Mouse (Mus musculus) myocyte (in vitro differentiated cells): ENCODE results near the gene Phldb3. TPM values are rescaled to one million over a fixed set of nuclear protein-coding genes. Genes with fewer than 3 reads are reported as not detected.
"Not testable (repeated sequence)": the region's sequence is repeated elsewhere in the genome, so short reads cannot be mapped to it uniquely, and the experiment has no call there.

Experiments
- H3K27me3 ChIP-seq: one replicate; pipeline ENCODE4 v1.6.1; 2011; ENCODE audit not compliant: control insufficient read depth, insufficient read depth, insufficient read length
- H3K36me3 ChIP-seq: one replicate; pipeline ENCODE4 v1.6.1; 2011; ENCODE audit not compliant: control insufficient read depth, insufficient read depth
- H3K4me2 ChIP-seq: one replicate; pipeline ENCODE4 v1.6.1; 2011; ENCODE audit warnings: low read depth, control low read depth
- H3K4me3 ChIP-seq: one replicate; pipeline ENCODE4 v1.5.1; 2011; ENCODE audit warnings: mild to moderate bottlenecking, control low read depth, moderate library complexity
- H3K79me2 ChIP-seq: one replicate; pipeline ENCODE4 v1.6.1; 2011; ENCODE audit not compliant: control insufficient read depth, insufficient read depth
- H3ac ChIP-seq: one replicate; pipeline ENCODE4 v1.6.1; 2011; ENCODE audit not compliant: control insufficient read depth, insufficient read length
- CEBPB ChIP-seq: IDR thresholded peaks from 2 replicates; pipeline ENCODE4 v1.6.1; 2011; ENCODE audit warnings: mild to moderate bottlenecking, moderate library complexity; ENCODE audit not compliant: poor library complexity, insufficient read depth, severe bottlenecking
- E2F4 ChIP-seq: IDR thresholded peaks from one replicate; pipeline ENCODE4 v1.6.1; 2011; ENCODE audit warnings: mild to moderate bottlenecking, control low read depth, moderate library complexity; ENCODE audit not compliant: insufficient read depth
- MAX ChIP-seq: IDR thresholded peaks from one replicate; pipeline ENCODE4 v1.6.1; 2011; ENCODE audit warnings: low read depth, mild to moderate bottlenecking, control low read depth
- MYOD1 ChIP-seq, 3 experiments: IDR thresholded peaks; one replicate each; pipeline ENCODE4 v1.6.1; 2011; ENCODE audit warnings: control low read depth in 2 of 3, low read depth in 2 of 3, mild to moderate bottlenecking in 2 of 3, moderate library complexity in 1 of 3; ENCODE audit not compliant: insufficient read length in 2 of 3, control insufficient read depth in 1 of 3
- MYOG ChIP-seq, 3 experiments: IDR thresholded peaks; one replicate each; pipeline ENCODE4 v1.6.1; 2011; ENCODE audit warnings: control low read depth in 2 of 3, low read depth in 2 of 3, mild to moderate bottlenecking in 2 of 3; ENCODE audit not compliant: insufficient read length in 2 of 3, control insufficient read depth in 1 of 3, insufficient read depth in 1 of 3
- POLR2A ChIP-seq: IDR thresholded peaks from one replicate; pipeline ENCODE4 v1.6.1; 2011; ENCODE audit warnings: low read depth, mild to moderate bottlenecking, control low read depth, moderate library complexity; ENCODE audit not compliant: insufficient read length
- POLR2AphosphoS2 ChIP-seq: IDR thresholded peaks from one replicate; pipeline ENCODE4 v1.6.1; 2011; ENCODE audit warnings: low read depth, control low read depth; ENCODE audit not compliant: insufficient read length
- REST ChIP-seq: IDR thresholded peaks from one replicate; pipeline ENCODE4 v1.6.1; 2011; ENCODE audit warnings: mild to moderate bottlenecking, control low read depth, moderate library complexity; ENCODE audit not compliant: insufficient read depth, insufficient read length
- SRF ChIP-seq: IDR thresholded peaks from one replicate; pipeline ENCODE4 v1.6.1; 2011; ENCODE audit warnings: low read depth; ENCODE audit not compliant: control insufficient read depth, insufficient read length
- TCF12 ChIP-seq: IDR thresholded peaks from one replicate; pipeline ENCODE4 v1.6.1; 2011; ENCODE audit warnings: mild to moderate bottlenecking, control low read depth; ENCODE audit not compliant: poor library complexity, insufficient read depth, severe bottlenecking
- TCF3 ChIP-seq: IDR thresholded peaks from one replicate; pipeline ENCODE4 v1.6.1; 2011; ENCODE audit warnings: low read depth, control low read depth; ENCODE audit not compliant: insufficient read length
- USF1 ChIP-seq: IDR thresholded peaks from one replicate; pipeline ENCODE4 v1.6.1; 2011; ENCODE audit warnings: low read depth, mild to moderate bottlenecking, control low read depth, moderate library complexity
- polyA plus RNA-seq: library from polyadenylated mRNA; unstranded; fragments of >200 nt; fragmentation: generic; extraction: Trizol; gene quantifications from one replicate; pipeline ENCODE4 v1.2.1, GENCODE M21; 2012; ENCODE audit warnings: missing spikeins

The Phldb3 gene
- polyA plus RNA-seq, 1 experiment = 11.5 TPM

DNA sequence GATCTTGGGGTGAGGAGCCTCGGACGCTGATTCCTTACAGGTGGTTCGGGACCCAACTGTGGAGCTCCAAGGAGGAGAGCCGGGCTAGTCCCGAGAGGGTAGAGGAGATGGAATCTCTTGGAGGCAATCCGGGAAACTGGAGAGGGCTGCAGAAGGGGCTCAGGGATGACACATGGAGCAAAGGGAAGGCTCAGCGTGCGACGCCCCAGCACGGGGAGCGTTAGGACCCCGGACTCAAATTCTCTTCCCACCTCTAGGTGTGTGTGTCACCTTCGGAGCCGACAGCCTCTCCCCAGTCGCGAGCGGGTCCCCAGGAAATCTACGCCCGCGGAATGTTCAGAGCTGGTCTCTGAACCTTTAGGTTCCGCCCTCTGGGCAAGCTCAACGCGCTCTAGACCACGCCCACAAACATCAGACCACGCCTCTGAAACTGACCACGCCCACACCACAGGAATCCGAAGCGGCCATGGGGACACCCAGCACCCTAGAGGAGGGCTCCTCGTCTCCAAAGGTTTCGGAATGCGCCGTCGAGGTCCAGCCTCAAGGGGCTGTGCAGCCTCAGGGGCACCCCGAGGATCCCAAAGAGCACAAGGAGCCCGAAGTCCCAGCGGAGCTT lies 424 bp downstream of the Phldb3 start:
- H3K79me2 ChIP-seq = no peaks in the 10 kb centered on the region
- H3K36me3 ChIP-seq = no peaks in the 10 kb centered on the region
- TF ChIP-seq TCF3 (no peak), SRF (no peak), POLR2AphosphoS2 (peak; percentile 58), POLR2A (peak; percentile 64), MYOD1 (IDR thresholded peaks at IDR 0.05; ENCODE audit: control insufficient read depth in 1 of 3, insufficient read length in 2 of 3, low read depth in 2 of 3) (no peak)
- peak overlapping the region; percentile 82 for H3K4me2 ChIP-seq
- peak overlapping the region; percentile 46 for H3K4me3 ChIP-seq
- H3ac ChIP-seq = peak overlapping the region; percentile 1
- H3K27me3 ChIP-seq = no peaks in the 10 kb centered on the region

DNA sequence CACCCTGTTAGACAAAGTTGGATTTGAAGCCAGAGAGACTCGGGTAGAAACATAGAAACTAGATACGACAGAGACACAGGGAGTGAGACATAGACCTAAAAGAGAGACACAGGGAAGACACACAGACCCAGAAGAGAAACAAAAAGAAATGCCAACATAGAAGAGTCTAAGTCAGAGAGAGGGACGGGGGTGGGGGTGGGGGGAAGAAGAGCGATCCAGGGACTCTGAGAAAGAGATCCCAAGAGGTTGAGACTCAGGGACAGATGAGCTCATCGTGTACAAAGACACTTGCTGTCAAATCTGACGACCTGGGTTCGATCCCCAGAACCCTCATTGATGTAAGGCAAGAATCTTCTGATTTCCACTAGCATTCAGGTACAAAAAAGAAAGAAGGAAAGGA lies 1.1 kb downstream of the Phldb3 start:
- Histone ChIP-seq H3ac (peak overlapping the region; percentile 1), H3K79me2 (no peaks in the 10 kb centered on the region), H3K27me3 (no peaks in the 10 kb centered on the region), H3K4me3 (peak overlapping the region; percentile 46), H3K4me2 (peak overlapping the region; percentile 82), H3K36me3 (no peaks in the 10 kb centered on the region)
- TF ChIP-seq REST (no peak), MYOG (IDR thresholded peaks at IDR 0.05; ENCODE audit: control insufficient read depth in 1 of 3, insufficient read depth in 1 of 3, insufficient read length in 2 of 3, low read depth in 2 of 3) (no peak), MYOD1 (IDR thresholded peaks at IDR 0.05; ENCODE audit: control insufficient read depth in 1 of 3, insufficient read length in 2 of 3, low read depth in 2 of 3) (no peak), SRF (no peak), POLR2AphosphoS2 (no peak), E2F4 (no peak), USF1 (no peak), TCF3 (no peak), MAX (no peak), POLR2A (no peak), TCF12 (no peak), CEBPB (no peak)

GRCm38 (mm10) chr7:24612308-24612910 lies 1.8 kb downstream of the Phldb3 start:
- Histone ChIP-seq H3ac (no peak overlapping the region), H3K36me3 (no peaks in the 10 kb centered on the region), H3K79me2 (no peaks in the 10 kb centered on the region), H3K27me3 (no peaks in the 10 kb centered on the region), H3K4me2 (peak overlapping the region; percentile 82), H3K4me3 (peak overlapping the region; percentile 46)
- no peak for TF ChIP-seq POLR2A
- TF ChIP-seq CEBPB = no peak
- TF ChIP-seq POLR2AphosphoS2 = no peak
- no peak for TF ChIP-seq MYOD1 (IDR thresholded peaks at IDR 0.05; ENCODE audit: control insufficient read depth in 1 of 3, insufficient read length in 2 of 3, low read depth in 2 of 3)
- no peak for TF ChIP-seq E2F4
- TF ChIP-seq MAX = no peak
- no peak for TF ChIP-seq USF1

DNA sequence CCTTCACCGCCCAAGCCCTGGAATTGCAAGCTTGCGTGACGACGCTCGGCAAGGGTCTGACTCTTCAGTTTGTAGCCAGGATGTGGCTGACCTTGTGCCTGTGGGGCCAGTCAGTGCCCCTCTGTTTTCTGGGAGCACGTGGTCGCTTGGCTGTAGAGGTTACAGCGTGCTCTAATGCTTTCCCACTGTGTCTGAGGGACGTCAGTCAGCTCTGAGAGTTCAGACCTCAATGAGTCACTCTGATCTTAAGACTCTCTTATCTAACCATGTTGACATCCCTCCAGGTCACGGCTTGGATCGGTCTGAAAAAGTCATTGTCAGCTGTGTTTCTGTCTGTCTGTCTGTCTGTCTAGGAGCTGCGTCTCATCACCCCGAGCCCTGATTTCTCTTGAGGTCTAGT lies 4.3 kb downstream of the Phldb3 start:
- H3K36me3 ChIP-seq = peaks cover 6% of the 10 kb centered on the region
- no peak overlapping the region for H3K4me3 ChIP-seq
- H3K27me3 ChIP-seq = no peaks in the 10 kb centered on the region
- H3K4me2 ChIP-seq = no peak overlapping the region
- no peaks in the 10 kb centered on the region for H3K79me2 ChIP-seq
- H3ac ChIP-seq = no peak overlapping the region
- TF ChIP-seq SRF (no peak), E2F4 (no peak), MAX (no peak), CEBPB (no peak), REST (no peak), POLR2AphosphoS2 (no peak), USF1 (no peak), MYOD1 (IDR thresholded peaks at IDR 0.05; ENCODE audit: control insufficient read depth in 1 of 3, insufficient read length in 2 of 3, low read depth in 2 of 3) (no peak)

- H3K27me3 ChIP-seq = no peaks in the 10 kb centered on the region
- peaks cover 7% of the 10 kb centered on the region for H3K36me3 ChIP-seq
- no peak overlapping the region for H3ac ChIP-seq
- no peak overlapping the region for H3K4me2 ChIP-seq
- no peak overlapping the region for H3K4me3 ChIP-seq
- H3K79me2 ChIP-seq = no peaks in the 10 kb centered on the region
- TF ChIP-seq CEBPB = no peak
- TF ChIP-seq POLR2AphosphoS2 = no peak
- no peak for TF ChIP-seq MYOG (IDR thresholded peaks at IDR 0.05; ENCODE audit: control insufficient read depth in 1 of 3, insufficient read depth in 1 of 3, insufficient read length in 2 of 3, low read depth in 2 of 3)
- TF ChIP-seq TCF12 = no peak
- TF ChIP-seq TCF3 = no peak
- TF ChIP-seq SRF = no peak
- no peak for TF ChIP-seq MAX
- TF ChIP-seq REST = no peak
- TF ChIP-seq E2F4 = no peak
- TF ChIP-seq MYOD1 (IDR thresholded peaks at IDR 0.05; ENCODE audit: control insufficient read depth in 1 of 3, insufficient read length in 2 of 3, low read depth in 2 of 3) = no peak
- no peak for TF ChIP-seq POLR2A
- TF ChIP-seq USF1 = no peak
Measured at GRCm38 (mm10) chr7:24617763-24618162, 7.2 kb downstream of the Phldb3 start.

- H3K79me2 ChIP-seq, H3K4me3 ChIP-seq, H3K4me2 ChIP-seq, H3K36me3 ChIP-seq, H3ac ChIP-seq, H3K27me3 ChIP-seq: not testable (repeated sequence)
Measured at GRCm38 (mm10) chr7:24618374-24618773, 7.8 kb downstream of the Phldb3 start.
